Mouse (Mus musculus) heart, embryonic 16.5 days (tissue): ENCODE results near the gene Polr2a. TPM values are rescaled to one million over a fixed set of nuclear protein-coding genes. Genes with fewer than 3 reads are reported as not detected.

ENCODE experiments used
- ATAC-seq: fragments of 200-750 bp; cut with Nextera tagmentation; replicated peaks from 2 replicates; pipeline ENCODE4 v1.8.0; 2017; ENCODE audit warnings: moderate number of reproducible peaks; ENCODE audit not compliant: insufficient read depth, low FRiP score; ENCODE audit errors: extremely low read depth
- H3K27ac ChIP-seq: fragments of 300-500 bp; sonication (generic); 2 replicates; pipeline ENCODE4 v1.5.1; 2014; ENCODE audit warnings: mild to moderate bottlenecking, low read length, control low read depth, moderate library complexity
- H3K27me3 ChIP-seq: fragments of 300-500 bp; sonication (generic); 2 replicates; pipeline ENCODE4 v1.6.1; 2014; ENCODE audit warnings: low read length, mixed read lengths; ENCODE audit not compliant: control insufficient read depth, insufficient read depth
- H3K36me3 ChIP-seq: fragments of 300-500 bp; sonication (generic); 2 replicates; pipeline ENCODE4 v1.6.1; 2014; ENCODE audit not compliant: control insufficient read depth, insufficient read depth
- H3K4me1 ChIP-seq: fragments of 300-500 bp; sonication (generic); 2 replicates; pipeline ENCODE4 v1.6.1; 2014; ENCODE audit warnings: low read length, mixed read lengths; ENCODE audit not compliant: control insufficient read depth, insufficient read depth
- H3K4me2 ChIP-seq: fragments of 300-500 bp; sonication (generic); 2 replicates; pipeline ENCODE4 v1.6.1; 2014; ENCODE audit warnings: low read depth, mild to moderate bottlenecking, control low read depth, low read length
- H3K4me3 ChIP-seq: fragments of 300-500 bp; sonication (generic); 2 replicates; pipeline ENCODE4 v1.5.1; 2014; ENCODE audit warnings: mild to moderate bottlenecking, control low read depth, low read length
- H3K9ac ChIP-seq: fragments of 300-500 bp; sonication (generic); 2 replicates; pipeline ENCODE4 v1.6.1; 2014; ENCODE audit warnings: low read length, control low read depth
- H3K9me3 ChIP-seq: fragments of 300-500 bp; sonication (generic); replicated peaks from 2 replicates; pipeline ENCODE4 v1.6.1; 2016; ENCODE audit warnings: low read length; ENCODE audit not compliant: control insufficient read depth
- WGBS: fragments of 180-500 bp; shearing (Covaris S2); extraction: QIAGEN DNeasy Blood & Tissue Kit; methylation state at CpG from one replicate; pipeline ENCODE4 v1.1.7; 2014; 5-methylcytosine and 5-hydroxymethylcytosine counted together
- polyA plus RNA-seq: library from polyadenylated mRNA; unstranded; fragments of >200 nt; fragmentation: Nextera tagmentation; extraction: Ambion mirVana; gene quantifications from 2 replicates; pipeline ENCODE4 v1.2.1, GENCODE M21; 2015

Polr2a gene
- polyA plus RNA-seq, 1 experiment from 2014 or later, result 16.9 TPM

DNA sequence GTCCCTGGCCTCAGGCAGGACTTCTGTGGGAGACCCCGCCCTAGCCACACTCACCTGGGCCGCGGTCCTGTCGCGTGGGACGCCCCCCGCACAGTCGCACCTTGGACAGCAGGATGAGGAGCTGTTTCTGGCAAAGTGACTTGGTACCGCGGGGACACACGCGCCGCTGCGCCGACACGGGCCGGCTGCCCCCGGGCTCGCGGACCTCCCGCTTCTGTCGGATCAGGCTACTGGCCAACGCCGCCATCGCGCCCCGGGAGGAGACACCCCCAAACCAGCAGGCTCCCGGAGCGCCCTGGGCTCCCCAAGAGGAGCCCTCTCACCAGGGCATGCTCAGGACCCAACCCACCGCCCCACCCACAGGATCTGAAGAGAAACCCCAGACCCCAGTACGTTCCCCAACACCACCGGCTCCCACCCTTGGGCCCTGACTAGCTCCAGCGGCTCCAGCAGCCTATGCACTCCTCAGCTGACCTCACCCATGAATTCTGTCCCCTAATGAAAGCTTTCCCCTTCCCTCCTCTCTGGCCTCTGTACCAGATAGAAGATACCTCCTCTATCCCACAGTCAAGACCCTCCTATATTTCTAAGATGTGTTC is 43.0 kb upstream of the Polr2a start, which contains the start of gene Fgf11:
TSS of gene Fgf11 (minus strand) at position 479 of the 599 bp plus-strand sequence.
- peaks cover 14% of the 10 kb centered on the region for H3K27me3 ChIP-seq
- H3K9me3 ChIP-seq, result peaks cover 3% of the 10 kb centered on the region; the same call in 1 of the 2 replicates
- no peak for ATAC-seq
- 3% methylated on average over 33 of the region's 33 CpGs for WGBS
- no peaks in the 10 kb centered on the region for H3K36me3 ChIP-seq
- peak within 1 kb of the TSS; percentile 99 for H3K4me2 ChIP-seq
- H3K27ac ChIP-seq, result peak within 1 kb of the TSS; percentile 52
- H3K4me3 ChIP-seq, result peak within 1 kb of the TSS; percentile 74
- H3K9ac ChIP-seq, result peak within 1 kb of the TSS; percentile 80
- peaks cover 50% of the 10 kb centered on the region for H3K4me1 ChIP-seq

DNA sequence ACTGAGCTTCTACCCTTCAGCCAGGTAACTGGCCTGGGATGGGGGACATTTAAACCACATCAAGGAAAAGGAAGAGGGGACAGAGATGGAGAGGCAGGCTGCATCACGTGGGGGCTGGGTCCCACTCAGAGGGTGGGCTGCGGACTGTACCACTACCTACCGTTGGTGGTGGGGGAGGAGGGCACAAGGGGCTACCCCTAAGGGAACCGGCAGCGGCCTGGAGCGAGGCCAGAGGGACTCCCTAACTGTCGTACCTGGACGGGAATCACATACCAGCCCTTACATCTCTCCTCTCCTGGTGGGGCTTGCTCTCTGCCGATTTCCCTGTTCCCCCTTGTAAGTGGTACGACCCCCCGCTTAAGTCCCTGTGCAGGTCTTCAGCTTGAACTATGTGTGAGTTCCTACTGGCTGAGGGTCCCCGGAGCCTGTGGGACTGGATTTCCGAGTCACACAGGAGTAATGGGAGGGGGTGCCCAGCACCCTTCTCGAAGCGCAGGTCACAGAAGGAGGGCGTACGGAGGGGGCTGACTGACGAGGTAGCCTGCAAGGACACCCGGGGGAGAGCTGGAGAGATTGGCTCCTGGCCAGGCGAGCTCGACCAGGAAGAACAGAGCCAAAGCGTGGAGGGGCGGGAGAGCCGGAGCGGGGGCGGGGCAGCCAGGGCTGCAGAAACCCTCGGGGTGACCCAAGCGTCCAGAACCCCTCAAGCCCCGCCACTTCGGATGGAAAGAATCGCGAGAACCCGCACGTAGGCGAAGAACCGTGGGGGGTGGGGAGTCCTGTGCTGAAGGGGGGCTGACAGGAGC is 42.2 kb upstream of the Polr2a start:
- H3K4me1 ChIP-seq, result peaks cover 50% of the 10 kb centered on the region
- H3K36me3 ChIP-seq, result no peaks in the 10 kb centered on the region
- peak overlapping the region; percentile 59 for H3K9ac ChIP-seq
- H3K4me3 ChIP-seq, result peak overlapping the region; percentile 74
- under 1% methylated on average over 36 of the region's 36 CpGs for WGBS
- H3K4me2 ChIP-seq, result peak overlapping the region; percentile 99
- H3K27me3 ChIP-seq, result peaks cover 7% of the 10 kb centered on the region
- H3K9me3 ChIP-seq, result no peaks in the 10 kb centered on the region
- ATAC-seq, result peak; percentile 10
- peak overlapping the region; percentile 40 for H3K27ac ChIP-seq

DNA sequence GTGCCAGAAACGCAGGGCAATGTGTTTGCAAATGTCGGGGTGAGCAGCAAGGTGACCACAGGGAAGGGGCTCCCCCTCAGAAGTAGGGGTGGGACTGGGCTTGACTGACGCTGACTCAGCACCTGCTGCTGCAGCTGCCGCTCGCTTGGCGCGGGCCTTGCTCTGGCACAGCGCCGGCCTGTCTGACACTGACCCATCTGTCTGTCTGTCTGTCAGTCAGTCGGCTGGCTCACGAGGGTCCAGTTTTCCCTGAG is 41.6 kb upstream of the Polr2a start:
- peak overlapping the region; percentile 59 for H3K9ac ChIP-seq
- no peak for ATAC-seq
- peaks cover 6% of the 10 kb centered on the region for H3K27me3 ChIP-seq
- peaks cover 50% of the 10 kb centered on the region for H3K4me1 ChIP-seq
- peak overlapping the region; percentile 3; the same call in 1 of the 2 replicates for H3K27ac ChIP-seq
- no peaks in the 10 kb centered on the region for H3K9me3 ChIP-seq
- H3K4me3 ChIP-seq, result peak overlapping the region; percentile 74
- 1% methylated on average over 11 of the region's 11 CpGs for WGBS
- H3K36me3 ChIP-seq, result no peaks in the 10 kb centered on the region
- peak overlapping the region; percentile 99 for H3K4me2 ChIP-seq

DNA sequence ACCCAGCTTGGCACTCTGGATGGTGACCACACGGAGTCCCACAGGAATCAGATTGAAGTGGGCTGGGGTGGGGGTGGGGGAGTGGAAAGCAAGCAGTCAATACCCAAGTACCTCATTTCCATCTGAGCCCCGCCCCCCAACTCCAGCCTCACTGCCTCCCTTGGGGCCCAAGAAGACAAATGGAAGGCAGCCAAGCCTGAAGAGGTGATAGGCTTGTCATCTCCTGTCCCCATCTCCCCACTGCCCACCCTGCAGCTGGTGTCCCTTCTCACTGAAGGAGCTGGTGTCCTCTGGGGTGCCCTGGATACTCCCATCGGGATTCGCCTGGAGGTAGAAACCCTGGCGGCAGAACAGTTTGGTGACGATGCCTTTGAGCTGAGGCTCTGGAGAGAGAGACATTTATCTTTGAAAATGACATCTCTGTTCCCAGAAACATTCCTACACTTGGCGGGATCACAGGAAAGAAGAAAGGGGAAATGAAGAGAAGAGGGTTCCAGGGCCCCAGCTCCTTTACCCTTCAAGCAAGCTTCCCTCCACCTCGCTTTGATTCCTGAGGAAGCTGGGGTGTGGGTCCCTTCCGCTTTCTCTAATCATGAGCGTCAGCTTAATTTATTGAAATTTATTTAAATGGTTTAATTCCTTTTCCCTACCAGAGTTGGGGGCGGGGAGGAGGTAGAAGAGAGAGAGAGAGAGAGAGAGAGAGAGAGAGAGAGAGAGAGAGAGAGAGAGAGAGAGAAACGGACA is 41.1 kb upstream of the Polr2a start:
- H3K27ac ChIP-seq, result peak overlapping the region; percentile 11; the same call in 1 of the 2 replicates
- no peaks in the 10 kb centered on the region for H3K36me3 ChIP-seq
- H3K4me3 ChIP-seq, result no peak overlapping the region
- H3K27me3 ChIP-seq, result peaks cover 4% of the 10 kb centered on the region
- H3K9me3 ChIP-seq, result no peaks in the 10 kb centered on the region
- peaks cover 50% of the 10 kb centered on the region for H3K4me1 ChIP-seq
- no peak for ATAC-seq
- H3K9ac ChIP-seq, result no peak overlapping the region
- H3K4me2 ChIP-seq, result peak overlapping the region; percentile 99
- WGBS, result 27% methylated on average over 12 of the region's 12 CpGs

DNA sequence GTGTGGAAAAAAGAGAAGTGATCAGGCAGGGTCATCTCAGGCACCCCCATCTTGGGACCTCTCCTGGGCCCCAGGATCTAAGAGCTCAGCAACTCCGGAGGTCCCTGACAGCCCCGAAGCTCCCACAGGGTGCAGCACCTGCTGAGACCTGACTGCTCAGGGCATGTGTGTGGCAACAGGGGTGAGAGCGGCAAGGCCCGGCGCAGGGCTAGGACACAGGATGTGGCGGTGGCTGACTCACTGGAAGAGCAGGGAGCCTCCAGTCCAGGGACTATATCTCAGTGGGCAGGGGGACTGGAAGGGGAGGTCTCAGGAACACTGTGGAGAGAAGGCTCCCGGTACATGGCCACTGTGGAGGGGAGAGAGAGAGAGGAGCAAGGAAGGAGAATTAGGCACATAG is 39.5 kb upstream of the Polr2a start:
- H3K36me3 ChIP-seq, result no peaks in the 10 kb centered on the region
- 0 out of 2 replicates have a peak, but pooled peaks cover 2% of the 10 kb centered on the region for H3K27me3 ChIP-seq
- H3K9me3 ChIP-seq, result no peaks in the 10 kb centered on the region
- H3K4me3 ChIP-seq, result no peak overlapping the region
- no peak overlapping the region for H3K27ac ChIP-seq
- peaks cover 36% of the 10 kb centered on the region for H3K4me1 ChIP-seq
- WGBS, result 67% methylated on average over 7 of the region's 7 CpGs
- no peak overlapping the region for H3K4me2 ChIP-seq
- no peak overlapping the region for H3K9ac ChIP-seq
- no peak for ATAC-seq

DNA sequence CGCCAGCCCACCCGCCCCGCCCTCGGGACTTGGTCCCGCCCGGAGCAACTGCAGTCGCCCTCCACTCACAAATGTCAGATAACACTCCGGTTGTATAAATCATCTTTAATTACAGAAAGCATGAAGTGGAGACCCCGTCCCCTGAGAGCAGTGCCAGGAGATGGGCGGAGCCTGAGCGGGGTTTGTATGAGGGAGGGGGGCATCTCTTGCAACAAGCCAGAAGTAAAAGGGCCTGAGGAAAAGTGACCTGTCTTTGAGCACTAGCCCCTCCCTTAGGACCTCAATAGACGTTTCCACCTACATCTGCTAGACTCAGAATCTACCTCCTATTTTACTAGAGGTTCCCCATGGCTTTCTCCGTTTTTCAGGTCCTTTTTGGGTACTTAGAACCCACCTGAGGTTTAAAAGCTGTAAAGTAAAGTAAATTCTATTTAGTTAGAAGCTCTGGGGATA is 37.6 kb upstream of the Polr2a start:
- Histone ChIP-seq H3K4me1 (peaks cover 19% of the 10 kb centered on the region), H3K9ac (peak overlapping the region; percentile 79), H3K9me3 (no peaks in the 10 kb centered on the region), H3K27me3 (0 out of 2 replicates have a peak, but pooled peaks cover 2% of the 10 kb centered on the region), H3K4me3 (peak overlapping the region; percentile 73), H3K4me2 (peak overlapping the region; percentile 99), H3K36me3 (no peaks in the 10 kb centered on the region), H3K27ac (no peak overlapping the region)
- WGBS, result 4% methylated on average over 13 of the region's 13 CpGs
- no peak for ATAC-seq

DNA sequence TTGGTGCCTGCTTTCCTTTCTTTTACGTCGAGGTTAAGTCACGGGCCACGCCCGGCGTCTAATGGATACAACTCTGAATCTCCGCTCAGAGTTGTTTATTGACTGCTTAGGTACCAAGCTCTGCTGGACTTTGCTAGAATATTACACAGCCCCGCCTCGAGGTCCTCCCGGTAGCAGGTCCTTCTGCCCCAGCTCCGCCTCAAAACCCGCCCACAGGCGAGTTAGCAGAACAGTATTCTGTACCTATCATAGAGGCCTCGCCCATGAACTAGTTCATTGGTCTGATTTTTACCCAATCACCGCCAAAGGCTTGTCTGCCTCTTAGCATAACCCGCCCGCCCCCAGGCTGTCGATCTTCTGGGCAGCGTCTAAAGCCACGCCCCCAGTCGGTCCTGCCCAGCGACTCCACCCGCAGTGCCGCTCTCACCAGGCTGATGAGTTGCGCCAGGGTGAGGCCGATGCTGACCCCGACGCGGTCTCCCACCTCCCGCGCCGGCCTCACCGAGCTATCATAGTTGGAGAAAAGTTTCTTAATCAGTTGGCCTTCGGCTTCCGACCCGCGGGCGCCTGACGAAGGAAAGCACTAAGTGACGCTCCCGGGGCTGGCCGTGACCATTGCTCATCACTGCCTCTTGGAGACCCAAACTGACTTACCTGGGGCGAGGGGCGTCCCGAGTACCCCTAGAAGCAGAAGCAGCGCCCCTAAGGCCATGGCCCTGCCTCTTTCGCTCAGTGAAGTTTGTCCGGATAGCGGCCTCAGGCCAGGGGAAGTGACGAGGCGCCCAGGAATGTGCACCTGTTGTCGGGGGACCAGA is 36.9 kb upstream of the Polr2a start, which contains the start of gene Chrnb1:
TSS of gene Chrnb1 (minus strand) at position 776 of the 815 bp plus-strand sequence.
- 2% methylated on average over 52 of the region's 52 CpGs for WGBS
- Histone ChIP-seq H3K4me2 (peak within 1 kb of the TSS; percentile 99), H3K27me3 (0 out of 2 replicates have a peak, but pooled peaks cover 2% of the 10 kb centered on the region), H3K27ac (peak within 1 kb of the TSS; percentile 51), H3K9me3 (no peaks in the 10 kb centered on the region), H3K36me3 (no peaks in the 10 kb centered on the region), H3K4me3 (peak within 1 kb of the TSS; percentile 73), H3K4me1 (peaks cover 15% of the 10 kb centered on the region), H3K9ac (peak within 1 kb of the TSS; percentile 79)
- ATAC-seq, result peak; percentile 97

DNA sequence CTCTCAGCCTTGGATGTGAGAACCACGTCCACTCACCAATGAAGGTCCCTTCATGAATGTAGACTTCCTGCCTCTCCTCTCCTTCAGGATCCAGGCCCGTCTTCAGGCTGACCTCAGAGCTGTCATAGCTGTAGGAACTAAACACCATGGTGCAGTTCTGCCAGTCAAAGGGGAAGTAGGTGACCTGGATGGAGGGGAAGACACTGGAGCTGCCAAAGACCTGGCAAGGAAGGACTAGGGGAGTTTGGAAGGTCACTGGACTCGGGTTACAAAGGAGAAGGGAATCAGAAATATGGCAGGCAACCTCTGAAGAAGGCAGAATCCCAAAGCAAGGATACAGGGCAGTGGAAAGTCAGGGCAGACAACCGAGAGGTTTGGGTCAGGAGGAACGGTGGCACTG is 35.0 kb upstream of the Polr2a start:
- Histone ChIP-seq H3K36me3 (no peaks in the 10 kb centered on the region), H3K9ac (no peak overlapping the region), H3K9me3 (no peaks in the 10 kb centered on the region), H3K4me1 (peaks cover 2% of the 10 kb centered on the region; the same call in 1 of the 2 replicates), H3K27me3 (no peaks in the 10 kb centered on the region), H3K4me3 (no peak overlapping the region), H3K27ac (no peak overlapping the region), H3K4me2 (no peak overlapping the region)
- WGBS, result 63% methylated on average over 5 of the region's 5 CpGs
- no peak for ATAC-seq
